Mouse (Mus musculus) retina, embryonic 14.5 days (tissue): ENCODE results near the gene Srp68.

ENCODE experiments used
- DNase-seq: peaks from one replicate; pipeline ENCODE4 v3.0.0-alpha.2; 2015; ENCODE audit warnings: low spot score

Srp68 gene

DNA sequence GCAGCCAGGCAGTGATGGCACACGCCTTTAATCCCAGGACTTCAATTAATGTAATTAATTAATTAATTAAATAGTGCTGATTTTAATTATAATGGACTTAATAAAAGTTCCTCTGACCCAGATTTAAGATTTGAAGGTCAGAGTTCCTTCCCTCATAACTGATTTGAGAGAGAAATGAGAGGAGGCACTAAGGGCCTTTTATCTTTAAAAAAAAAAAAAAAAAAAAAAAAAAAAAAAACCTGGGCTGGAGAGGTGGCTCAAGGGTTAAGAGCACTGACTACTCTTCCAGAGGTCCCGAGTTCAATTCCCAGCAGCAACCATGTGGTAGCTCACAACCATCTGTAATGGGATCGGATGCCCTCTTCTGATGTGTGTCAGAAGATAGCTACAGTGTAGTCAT lies 65.4 kb downstream of the Srp68 start:
- no peak for DNase-seq

DNA sequence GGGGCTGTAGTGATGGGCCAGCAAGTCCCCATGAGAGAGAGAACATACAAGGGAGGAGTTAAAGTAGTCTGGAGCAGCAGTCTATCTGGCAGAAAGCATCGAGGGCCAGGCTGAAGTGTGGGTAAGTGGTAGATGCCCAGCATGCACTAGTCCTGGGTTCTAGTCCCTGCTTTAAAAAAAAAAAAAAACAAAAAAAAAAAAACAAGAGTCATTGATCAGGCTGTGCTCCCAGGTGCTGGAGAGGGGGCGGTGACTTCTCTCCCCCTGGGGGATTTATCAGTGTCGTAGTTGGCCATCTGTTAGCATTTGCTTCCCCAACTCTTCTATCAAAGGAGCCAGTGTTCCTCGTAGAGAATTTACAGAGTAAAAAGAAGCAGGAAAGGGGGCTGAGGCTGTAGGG lies 67.3 kb downstream of the Srp68 start:
- no peak for DNase-seq

DNA sequence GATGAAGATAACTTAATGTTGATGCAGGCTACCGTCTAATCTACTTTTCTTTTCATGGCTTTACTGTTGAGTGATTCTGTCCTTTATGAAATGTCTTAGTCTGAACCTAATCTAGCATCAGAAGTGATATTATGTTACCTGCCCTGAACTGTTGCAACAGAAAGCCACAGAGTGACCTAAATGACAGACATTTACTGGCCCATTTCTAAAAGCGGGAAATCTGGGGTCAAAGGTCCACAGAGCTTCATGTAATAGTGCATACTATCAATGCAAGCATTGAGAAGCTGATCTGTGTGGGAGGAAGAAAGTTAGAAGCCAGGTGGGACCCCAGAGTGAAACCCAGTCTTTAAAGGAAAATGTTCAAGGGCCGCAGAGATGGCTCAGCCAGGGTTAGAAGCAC lies 70.9 kb downstream of the Srp68 start:
- DNase-seq = no peak

DNA sequence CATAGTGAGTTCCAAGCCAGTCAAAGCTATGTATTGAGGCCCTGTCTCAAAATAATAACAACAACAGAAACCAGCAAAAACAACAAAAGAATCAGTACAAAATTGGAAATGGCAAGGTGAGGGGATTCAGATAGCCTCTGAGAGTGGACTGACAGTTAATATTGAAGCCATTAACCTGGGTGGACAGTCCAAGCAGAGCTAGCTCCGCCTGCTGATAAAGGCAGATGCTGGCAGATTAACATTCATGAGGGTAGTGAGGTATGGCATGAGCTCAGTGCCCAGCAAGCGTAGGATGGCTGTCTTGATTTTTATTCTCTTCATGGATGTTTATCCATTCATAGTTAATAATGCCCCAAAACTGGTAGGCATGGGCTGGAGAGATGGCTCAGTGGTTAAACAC lies 72.9 kb downstream of the Srp68 start:
- no peak for DNase-seq

DNA sequence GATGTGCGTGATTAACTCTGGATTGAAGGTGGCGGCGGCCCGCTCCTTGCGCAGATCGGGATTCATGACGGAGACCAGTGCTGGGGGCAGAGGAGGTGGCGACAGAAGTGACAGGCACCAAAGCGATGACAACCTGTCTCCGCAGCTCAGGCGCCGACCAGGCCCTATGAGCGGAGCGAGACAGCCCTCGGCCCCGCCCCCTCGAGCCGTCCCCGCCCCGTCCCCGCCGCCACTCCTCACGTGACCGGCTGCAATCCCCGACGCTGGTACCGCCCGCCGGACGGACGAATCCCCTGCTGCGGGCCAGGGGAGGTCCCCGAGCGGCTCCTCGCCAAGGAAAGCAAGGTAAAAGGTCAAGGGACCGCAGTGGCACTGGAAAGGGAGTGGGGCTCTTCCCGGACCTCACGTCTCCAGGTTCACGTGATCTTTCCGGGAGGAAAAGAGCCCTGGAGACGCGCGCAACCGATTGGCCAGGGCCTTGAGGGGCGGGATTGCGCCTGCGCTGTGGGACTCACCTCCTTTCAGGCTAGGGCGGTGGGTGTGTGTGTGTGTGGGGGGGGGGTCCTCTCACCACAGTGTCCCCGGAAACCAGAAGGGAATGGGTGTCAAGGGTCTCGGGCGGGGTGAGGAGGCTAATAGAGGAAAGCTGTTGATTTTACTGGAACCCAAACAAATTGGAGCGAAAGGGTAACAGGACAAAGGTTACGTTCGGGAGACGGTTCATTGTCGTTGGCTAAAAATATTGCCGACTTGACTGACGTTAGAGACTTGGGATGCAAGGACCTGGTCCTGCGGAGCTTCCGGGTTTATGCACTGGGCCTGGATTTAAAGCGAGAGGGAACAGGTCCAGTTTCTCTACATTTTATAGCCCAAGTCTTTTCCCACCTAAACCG lies 75.1 kb downstream of the Srp68 start, which contains the start of the genes Ten1 and Acox1:
Gene Ten1, plus strand, starts transcription at position 217 of the 893 bp plus-strand sequence.
Gene Acox1, minus strand, starts transcription at position 407 of the 893 bp plus-strand sequence.
- DNase-seq = peak; percentile 98

DNA sequence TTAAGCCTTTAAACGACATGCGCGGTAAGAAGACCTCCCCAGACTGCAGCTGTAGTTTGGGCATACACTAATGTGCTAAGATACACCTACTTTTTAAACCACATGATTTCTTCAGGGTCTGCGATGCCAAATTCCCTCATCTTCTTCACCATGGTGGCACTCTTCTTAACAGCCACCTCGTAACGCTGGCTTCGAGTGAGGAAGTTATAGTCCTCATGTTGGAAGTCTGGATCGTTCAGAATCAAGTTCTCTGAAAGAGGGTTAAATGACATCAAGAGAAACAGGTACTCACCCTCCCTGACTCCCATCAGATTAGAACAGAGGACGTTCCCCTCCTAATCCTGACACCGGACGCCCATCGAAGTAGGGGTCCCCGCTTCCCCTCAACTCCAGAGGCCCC lies 75.9 kb downstream of the Srp68 start:
- DNase-seq = no peak

DNA sequence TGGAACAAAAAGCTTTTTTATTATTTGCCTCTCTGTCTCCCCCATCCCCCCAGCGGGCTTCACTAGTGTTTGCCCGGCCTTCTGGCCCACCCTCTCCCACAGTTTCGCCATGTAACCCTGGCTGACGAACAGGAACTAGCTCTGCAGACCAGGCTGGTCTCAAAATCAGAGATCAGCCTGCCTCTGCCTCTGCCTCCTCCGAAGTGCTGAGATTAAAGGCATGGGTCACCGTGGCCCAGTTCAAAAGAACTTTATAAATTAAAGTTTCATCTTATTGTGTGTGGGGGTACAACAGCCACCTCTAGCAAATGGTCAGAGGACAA lies 76.5 kb downstream of the Srp68 start:
- DNase-seq = no peak

DNA sequence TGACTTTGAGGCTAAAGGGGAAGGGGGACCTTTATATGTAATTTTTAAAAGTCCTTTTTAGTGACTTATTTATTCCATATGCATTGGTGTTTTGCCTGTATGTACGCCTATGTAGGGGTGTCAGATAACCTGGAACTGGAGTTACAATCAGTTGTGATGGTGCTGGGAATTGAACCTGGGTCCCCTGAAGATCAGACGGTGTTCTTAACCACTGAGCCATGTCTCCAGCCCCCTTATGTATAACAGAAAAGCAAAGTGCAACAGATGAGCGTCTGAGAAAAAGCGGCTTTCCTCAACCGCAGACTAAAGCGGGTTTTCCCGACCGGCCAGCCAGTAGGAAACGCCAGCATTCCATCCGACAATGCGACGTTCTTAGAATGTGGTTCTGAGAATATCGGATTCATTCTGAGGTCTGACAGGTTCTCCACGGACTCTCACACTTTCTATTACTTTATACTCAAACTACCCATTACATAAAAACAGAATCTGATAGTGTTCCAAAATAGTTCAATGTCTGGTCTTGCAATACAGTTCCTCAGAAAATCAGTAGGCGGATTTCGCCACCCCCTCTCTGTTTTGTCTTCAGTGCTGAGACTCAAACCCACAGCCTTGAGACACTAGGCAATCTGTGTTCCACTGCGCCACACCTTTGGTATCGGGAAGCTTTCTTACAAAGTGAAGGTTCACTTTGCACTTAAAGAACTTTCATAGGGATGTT lies 77.0 kb downstream of the Srp68 start:
- no peak for DNase-seq

DNA sequence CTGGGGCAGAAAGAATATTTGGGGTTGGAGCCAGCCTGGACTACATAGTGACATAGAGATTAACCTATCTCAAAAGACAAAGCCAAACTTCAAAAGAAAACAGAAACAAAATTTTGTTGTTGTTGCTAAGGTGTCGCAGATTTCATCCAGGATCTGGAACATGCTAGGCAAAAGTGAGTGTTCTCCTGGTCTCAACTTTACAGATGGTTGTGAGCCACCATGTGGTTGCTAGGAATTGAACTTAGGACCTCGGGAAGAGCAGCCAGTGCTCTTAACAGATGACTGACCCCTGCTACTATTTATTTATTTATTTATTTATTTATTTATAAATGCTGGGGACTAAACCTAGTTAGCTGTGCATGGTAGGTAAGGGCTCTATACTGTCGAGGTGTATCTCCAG lies 77.7 kb downstream of the Srp68 start:
- no peak for DNase-seq

DNA sequence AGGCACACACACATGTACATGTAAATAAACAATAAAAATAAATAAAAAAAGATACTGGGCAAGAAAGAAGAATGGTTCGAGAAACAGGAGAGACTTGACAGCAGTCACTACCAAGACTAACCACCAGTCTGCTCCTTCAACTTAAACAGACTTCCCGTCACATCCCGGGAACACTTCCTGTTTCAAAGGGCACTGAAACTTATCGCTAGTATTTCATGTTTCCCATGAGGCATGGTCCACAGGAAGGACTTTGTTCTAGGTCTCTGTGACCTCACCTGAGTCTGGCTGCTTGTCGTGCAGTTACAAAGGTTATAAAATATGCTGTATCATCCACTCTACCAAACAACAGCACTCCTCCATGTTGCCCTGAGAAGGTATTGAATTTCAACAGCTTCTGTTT lies 78.8 kb downstream of the Srp68 start:
- no peak for DNase-seq
